Mouse (Mus musculus) CD4-positive naive resting alpha-beta T cell, adult 76 days (primary cell): ENCODE results near the gene Ipmk. TPM values are rescaled to one million over a fixed set of nuclear protein-coding genes. Genes with fewer than 3 reads are reported as not detected.

Source experiments
- total RNA-seq: library from RNA; stranded (reverse); gene quantifications from one replicate; pipeline ENCODE4 v1.2.4, GENCODE M21; 2023

The Ipmk gene
- total RNA-seq: 31.1 TPM

GRCm38 (mm10) chr10:71347509-71347949, at the start of gene Ipmk:
TSS of gene Ipmk (plus strand) at chr10:71347763.

GRCm38 (mm10) chr10:71344579-71345143, 2.9 kb upstream of the Ipmk start, which contains the start of gene Cisd1:
TSS of gene Cisd1 (minus strand) at chr10:71344954.

Other genes starting within 250 kb of the Ipmk start
- gene Bicc1, start 188.1 kb upstream of the Ipmk start, total RNA-seq: not detected
- gene Tfam, start 109.5 kb upstream of the Ipmk start, total RNA-seq: 66.2 TPM
- 47.4 TPM for gene Ube2d1, start 62.5 kb upstream of the Ipmk start, total RNA-seq
- gene Cisd1, start 2.8 kb upstream of the Ipmk start, total RNA-seq: 5.2 TPM